8 mouse cellular contexts compared by ENCODE assay signal in genomic region chr3:68493586-68494295, GRCm38 (mm10).
DNase-seq lines count a peak whose midpoint lies in the region; ATAC-seq and TF ChIP-seq lines count a peak whose summit lies in the region.

No protein-coding gene starts in this region.

- H3K27me3 ChIP-seq in forebrain, postnatal 0 days (ENCODE audit: insufficient read depth, low read length): no peaks in the 10 kb centered on the region
- H3K27me3 ChIP-seq in liver, postnatal 0 days (ENCODE audit: insufficient read depth, low read length): peaks cover 43% of the 10 kb centered on the region
- H3K27me3 ChIP-seq in neural tube, embryonic 15.5 days (replicated peaks): 0 out of 2 replicates have a peak, but pooled peaks cover 5% of the 10 kb centered on the region

- intact Hi-C loops in heart, postnatal 25 days (cut with DNase I): no loop called here

- H3K9ac ChIP-seq in ES-E14 (ENCODE audit: insufficient read depth, low read depth, low read length, poor library complexity, severe bottlenecking): peak overlapping the region; percentile 93
- H3K9ac ChIP-seq in forebrain, postnatal 0 days: peak overlapping the region; percentile 71
- H3K9ac ChIP-seq in liver, postnatal 0 days (replicated peaks): peak overlapping the region; percentile 60
- peak overlapping the region; percentile 71 for H3K9ac ChIP-seq in neural tube, embryonic 15.5 days (replicated peaks)

- peak overlapping the region; percentile 99 for H3K4me2 ChIP-seq in forebrain, postnatal 0 days (ENCODE audit: low read depth)
- H3K4me2 ChIP-seq in liver, postnatal 0 days (ENCODE audit: low read depth, low read length): peak overlapping the region; percentile 96
- peak overlapping the region; percentile 93 for H3K4me2 ChIP-seq in neural tube, embryonic 15.5 days

- peak; percentile 79 for ATAC-seq in forebrain, postnatal 0 days
- ATAC-seq in liver, postnatal 0 days: peak; percentile 65
- ATAC-seq in neural tube, embryonic 15.5 days (ENCODE audit: low FRiP score): peak; percentile 85

- peak; percentile 48 for TF ChIP-seq CTCF in forebrain, postnatal 0 days (IDR thresholded peaks at IDR 0.05; ENCODE audit: low read depth)
- no peak for TF ChIP-seq CTCF in liver, postnatal 0 days (IDR thresholded peaks at IDR 0.05; ENCODE audit: low read depth)

- 5% methylated on average over 65 of the region's 70 CpGs for WGBS in forebrain, postnatal 0 days
- WGBS in liver, postnatal 0 days (ENCODE audit: insufficient replicate concordance): under 1% methylated on average over 56 of the region's 70 CpGs
- WGBS in neural tube, embryonic 15.5 days: 0% methylated on average over 53 of the region's 70 CpGs

- peak overlapping the region; percentile 91 to 93 for H3K4me3 ChIP-seq in ES-E14 (ENCODE audit: insufficient read depth in 1 of 2, low read depth in 1 of 2, low read length in 2 of 2, poor library complexity in 1 of 2, severe bottlenecking in 1 of 2)
- H3K4me3 ChIP-seq in forebrain, postnatal 0 days (ENCODE audit: low read depth, low read length): peak overlapping the region; percentile 71
- H3K4me3 ChIP-seq in liver, postnatal 0 days (ENCODE audit: low read depth, low read length): peak overlapping the region; percentile 60
- H3K4me3 ChIP-seq in neural tube, embryonic 15.5 days (replicated peaks): peak overlapping the region; percentile 81

- H3K4me1 ChIP-seq in ES-E14 (ENCODE audit: control insufficient read depth in 2 of 2, insufficient read depth in 2 of 2, low read length in 2 of 2, poor library complexity in 1 of 2): peaks cover 7 to 10% of the 10 kb centered on the region in 2 experiments; a peak in 3 of 4 replicates
- 0 out of 2 replicates have a peak, but pooled peaks cover 3% of the 10 kb centered on the region for H3K4me1 ChIP-seq in forebrain, postnatal 0 days (ENCODE audit: insufficient read depth)
- peaks cover 19% of the 10 kb centered on the region for H3K4me1 ChIP-seq in liver, postnatal 0 days (ENCODE audit: insufficient read depth)
- peaks cover 38% of the 10 kb centered on the region for H3K4me1 ChIP-seq in neural tube, embryonic 15.5 days

- H3K36me3 ChIP-seq in ES-E14 (ENCODE audit: control insufficient read depth, insufficient read depth, low read length, poor library complexity, severe bottlenecking): no peaks in the 10 kb centered on the region
- H3K36me3 ChIP-seq in forebrain, postnatal 0 days (ENCODE audit: insufficient read depth): no peaks in the 10 kb centered on the region
- H3K36me3 ChIP-seq in liver, postnatal 0 days (replicated peaks; ENCODE audit: insufficient read depth, low read length): no peaks in the 10 kb centered on the region
- no peaks in the 10 kb centered on the region for H3K36me3 ChIP-seq in neural tube, embryonic 15.5 days

- peak; percentile 92 for DNase-seq in ES-E14 (ENCODE audit: low read depth, low spot score)
- peak; percentile 26 for DNase-seq in cerebellum, adult 9-10 months
- DNase-seq in forebrain, postnatal 0 days: peak; percentile 82
- DNase-seq in heart, postnatal 25 days (ENCODE audit: low spot score): peak; percentile 68
- peak; percentile 74 for DNase-seq in layer of hippocampus, adult 11-12 months (ENCODE audit: low spot score)
- DNase-seq in liver, postnatal 0 days: peak; percentile 67
- DNase-seq in thymus, postnatal 10 days (ENCODE audit: low spot score in 2 of 2): peak; percentile 5 to 14

- H3K27ac ChIP-seq in ES-E14 (ENCODE audit: insufficient read depth, low read depth, low read length, poor library complexity, severe bottlenecking): peak overlapping the region; percentile 98
- H3K27ac ChIP-seq in forebrain, postnatal 0 days (ENCODE audit: low read depth, low read length): peak overlapping the region; percentile 77
- H3K27ac ChIP-seq in liver, postnatal 0 days (ENCODE audit: low read depth): peak overlapping the region; percentile 63
- peak overlapping the region; percentile 86 for H3K27ac ChIP-seq in neural tube, embryonic 15.5 days (replicated peaks)

- no peaks in the 10 kb centered on the region for H3K9me3 ChIP-seq in ES-E14 (ENCODE audit: control insufficient read depth, insufficient read depth, low read depth, low read length)
- H3K9me3 ChIP-seq in forebrain, postnatal 0 days (ENCODE audit: low read length): no peaks in the 10 kb centered on the region
- H3K9me3 ChIP-seq in liver, postnatal 0 days (ENCODE audit: low read length): no peaks in the 10 kb centered on the region
- H3K9me3 ChIP-seq in neural tube, embryonic 15.5 days (replicated peaks): no peaks in the 10 kb centered on the region

- in situ Hi-C loops in ES-E14 (cut with MboI; ENCODE audit: low sequenced_read_pairs in 2 of 2, unreplicated experiment in 2 of 2): no loop called here

- TF ChIP-seq EP300 in liver, postnatal 0 days (IDR thresholded peaks at IDR 0.05; ENCODE audit: low read depth): no peak

TF ChIP-seq in ES-E14, 5 proteins besides CTCF, POLR2A, EP300 and RAD21:
- 0 out of 2 replicates have a peak, but pooled peaks have one; percentile 3 for TF ChIP-seq ZC3H11A (IDR thresholded peaks at IDR 0.05; ENCODE audit: borderline replicate concordance, low read depth, low read length)
- peak; percentile 49; the same call in 1 of the 2 replicates for TF ChIP-seq HCFC1 (IDR thresholded peaks at IDR 0.05; ENCODE audit: borderline replicate concordance, insufficient read depth, low read length)
- TF ChIP-seq CHD2 (IDR thresholded peaks at IDR 0.05; ENCODE audit: low read depth, low read length): no peak
- no peak for TF ChIP-seq ZNF384 (IDR thresholded peaks at IDR 0.05; ENCODE audit: low read depth, low read length)
- TF ChIP-seq MAFK (IDR thresholded peaks at IDR 0.05; ENCODE audit: insufficient read depth, low read depth, low read length): no peak
TF ChIP-seq in ES-E14: peak in this region for 2.

Comparison
In these comparisons a context has a peak if more than half of its experiments do, and no peak if none do; other contexts are left out.
1. Peak in every context shown above with its lines: DNase-seq, ATAC-seq, H3K4me3 ChIP-seq and H3K27ac ChIP-seq.
2. DNase-seq: peak in every context shown above with its lines; median percentile 92 in ES-E14; 82 in forebrain, postnatal 0 days; 74 in layer of hippocampus, adult 11-12 months; 68 in heart, postnatal 25 days; 67 in liver, postnatal 0 days; 26 in cerebellum, adult 9-10 months; 10 in thymus, postnatal 10 days.